Mouse (Mus musculus) gastrocnemius, postnatal 10 days (tissue): Measurements from ENCODE around the gene Tmem252. TPM values are rescaled to one million over a fixed set of nuclear protein-coding genes. Genes with fewer than 3 reads are reported as not detected.

Experiments
- total RNA-seq, 2 experiments: library from RNA; stranded (reverse); gene quantifications; 2 replicates each; pipeline ENCODE4 v1.2.3; 2021

The Tmem252 gene
- total RNA-seq, 2 experiments from 2014 or later = 0.05 TPM

Other genes with a start within 250 kb of the Tmem252 start
- 10 to 100 TPM; 20.3 to 22.8 TPM for gene Fam122a, start 196.7 kb upstream of the Tmem252 start, total RNA-seq
- 1 to 10 TPM; 1.2 to 1.6 TPM for gene Pip5k1b, start 118.1 kb upstream of the Tmem252 start, total RNA-seq
- 10 to 100 TPM; 27.3 to 29.5 TPM for gene Pgm5, start 187.8 kb downstream of the Tmem252 start, total RNA-seq
- 100 to 1,000 TPM; 367 to 503 TPM for gene Gm10053, start 201.7 kb downstream of the Tmem252 start, total RNA-seq
- not detected for gene Foxd4, start 227.2 kb downstream of the Tmem252 start, total RNA-seq